Mouse (Mus musculus) frontal cortex, postnatal 14 days (tissue): ENCODE measurements around the gene Ncam1.

Source experiments
- DNase-seq, 2 experiments: peaks; one replicate each; pipeline ENCODE4 v3.0.0; 2022; ENCODE audit warnings: low spot score in 2 of 2

Ncam1 gene

GRCm38 (mm10) chr9:49751466-49751865, 47.3 kb downstream of the Ncam1 start:
- DNase-seq = no peak

- DNase-seq = no peak
Observed at GRCm38 (mm10) chr9:49746176-49746575, 52.5 kb downstream of the Ncam1 start.

- DNase-seq = no peak
Observed at GRCm38 (mm10) chr9:49745696-49746095, 53.0 kb downstream of the Ncam1 start.

- no peak for DNase-seq
Observed at GRCm38 (mm10) chr9:49744286-49744685, 54.4 kb downstream of the Ncam1 start.

- DNase-seq = no peak
Observed at GRCm38 (mm10) chr9:49739935-49740334, 58.8 kb downstream of the Ncam1 start.

GRCm38 (mm10) chr9:49738546-49738945, 60.2 kb downstream of the Ncam1 start:
- DNase-seq = no peak

GRCm38 (mm10) chr9:49737166-49737565, 61.6 kb downstream of the Ncam1 start:
- no peak for DNase-seq

- no peak for DNase-seq
Observed at GRCm38 (mm10) chr9:49734348-49735007, 64.2 kb downstream of the Ncam1 start.

GRCm38 (mm10) chr9:49733726-49734125, 65.0 kb downstream of the Ncam1 start:
- no peak for DNase-seq

GRCm38 (mm10) chr9:49729479-49729878, 69.2 kb downstream of the Ncam1 start:
- no peak for DNase-seq

GRCm38 (mm10) chr9:49728211-49728610, 70.5 kb downstream of the Ncam1 start:
- no peak for DNase-seq

GRCm38 (mm10) chr9:49722765-49723164, 76.0 kb downstream of the Ncam1 start:
- DNase-seq = peak; percentile 33 to 37

- no peak for DNase-seq
Observed at GRCm38 (mm10) chr9:49715121-49715520, 83.6 kb downstream of the Ncam1 start.

GRCm38 (mm10) chr9:49714091-49714490, 84.6 kb downstream of the Ncam1 start:
- DNase-seq = no peak

- DNase-seq = no peak
Observed at GRCm38 (mm10) chr9:49707646-49708045, 91.1 kb downstream of the Ncam1 start.

- DNase-seq = no peak
Observed at GRCm38 (mm10) chr9:49704196-49704967, 94.3 kb downstream of the Ncam1 start.

GRCm38 (mm10) chr9:49695371-49695770, 103.4 kb downstream of the Ncam1 start:
- no peak for DNase-seq

GRCm38 (mm10) chr9:49692791-49693190, 105.9 kb downstream of the Ncam1 start:
- DNase-seq = no peak

GRCm38 (mm10) chr9:49691344-49691743, 107.4 kb downstream of the Ncam1 start:
- no peak for DNase-seq

GRCm38 (mm10) chr9:49683566-49684273, 115.0 kb downstream of the Ncam1 start:
- DNase-seq = no peak

- DNase-seq = no peak
Observed at GRCm38 (mm10) chr9:49681848-49682469, 116.8 kb downstream of the Ncam1 start.

- no peak for DNase-seq
Observed at GRCm38 (mm10) chr9:49679270-49679669, 119.5 kb downstream of the Ncam1 start.
